21 mouse cellular contexts compared by ENCODE assay signal in the genomic region with DNA sequence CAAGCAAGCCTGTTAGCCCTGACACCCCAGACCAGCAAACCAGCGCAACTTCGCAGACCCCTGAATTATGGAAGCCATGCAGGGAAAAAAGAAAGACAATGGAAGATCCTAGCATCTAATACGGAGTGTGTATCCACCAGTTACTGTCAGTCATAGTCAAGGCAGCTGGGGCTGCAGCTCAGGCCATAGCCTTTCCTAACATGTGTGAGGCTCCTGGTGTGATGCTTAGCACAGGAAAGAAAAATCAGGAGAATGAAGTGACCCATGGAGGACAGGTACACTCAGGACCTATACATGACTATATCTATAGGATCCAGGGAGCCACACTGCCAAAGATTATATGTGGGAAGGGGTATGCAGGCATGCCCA.
A peak's percentile ranks its signal among the peaks of the same experiment; 100 is the strongest.
DNase-seq lines count a peak whose midpoint lies in the region; ATAC-seq and TF ChIP-seq lines count a peak whose summit lies in the region.
"Had no signal": no experiment of that assay in that cellular context is flagged by ENCODE, and none has a peak within 500 bp of the region (broad histone marks: within the 10 kb centered on the region; RNA-seq: fewer than 3 reads in every experiment).

No protein-coding gene starts in this region.

- ATAC-seq in hindbrain, postnatal 0 days = no peak
- no peak for ATAC-seq in limb, embryonic 15.5 days (ENCODE audit: insufficient number of reproducible peaks, low FRiP score, low TSS enrichment, low read depth)
- no peak for ATAC-seq in midbrain, embryonic 15.5 days (replicated peaks)
- ATAC-seq: forebrain, embryonic 13.5 days; forebrain, embryonic 15.5 days had no signal

- no peak overlapping the region for H3K4me2 ChIP-seq in hindbrain, postnatal 0 days (ENCODE audit: low read depth, low read length)
- H3K4me2 ChIP-seq in limb, embryonic 15.5 days = no peak overlapping the region
- peak overlapping the region; percentile 31 for H3K4me2 ChIP-seq in myocyte (ENCODE audit: low read depth)
- no peak overlapping the region for H3K4me2 ChIP-seq in midbrain, embryonic 15.5 days
- H3K4me2 ChIP-seq: embryonic facial prominence, embryonic 12.5 days; forebrain, embryonic 13.5 days; forebrain, embryonic 15.5 days had no signal

- no peak overlapping the region for H3K4me3 ChIP-seq in heart, adult 2 months
- H3K4me3 ChIP-seq in hindbrain, embryonic 10.5 days = no peak overlapping the region
- no peak overlapping the region for H3K4me3 ChIP-seq in hindbrain, postnatal 0 days (ENCODE audit: low read length)
- no peak overlapping the region for H3K4me3 ChIP-seq in limb, embryonic 15.5 days
- H3K4me3 ChIP-seq in myocyte = no peak overlapping the region
- H3K4me3 ChIP-seq in midbrain, embryonic 15.5 days = no peak overlapping the region
- H3K4me3 ChIP-seq: embryonic facial prominence, embryonic 10.5 days; embryonic facial prominence, embryonic 12.5 days; forebrain, embryonic 13.5 days; forebrain, embryonic 15.5 days had no signal

- H3K36me3 ChIP-seq in heart, adult 2 months (ENCODE audit: control insufficient read depth, insufficient read depth, low read length) = no peaks in the 10 kb centered on the region
- H3K36me3 ChIP-seq in hindbrain, embryonic 10.5 days = no peaks in the 10 kb centered on the region
- H3K36me3 ChIP-seq in hindbrain, postnatal 0 days (ENCODE audit: insufficient read depth, low read length) = no peaks in the 10 kb centered on the region
- no peaks in the 10 kb centered on the region for H3K36me3 ChIP-seq in limb, embryonic 15.5 days
- no peaks in the 10 kb centered on the region for H3K36me3 ChIP-seq in myocyte (ENCODE audit: control insufficient read depth, insufficient read depth)
- H3K36me3 ChIP-seq in midbrain, embryonic 15.5 days (replicated peaks) = no peaks in the 10 kb centered on the region
- H3K36me3 ChIP-seq: embryonic facial prominence, embryonic 10.5 days; embryonic facial prominence, embryonic 12.5 days; forebrain, embryonic 15.5 days had no signal

- no peak overlapping the region for H3K9ac ChIP-seq in heart, adult 2 months (ENCODE audit: low read depth, low read length)
- no peak overlapping the region for H3K9ac ChIP-seq in hindbrain, postnatal 0 days (replicated peaks; ENCODE audit: low read length)
- no peak overlapping the region for H3K9ac ChIP-seq in limb, embryonic 15.5 days
- H3K9ac ChIP-seq in midbrain, embryonic 15.5 days = no peak overlapping the region
- H3K9ac ChIP-seq: embryonic facial prominence, embryonic 12.5 days; forebrain, embryonic 13.5 days; forebrain, embryonic 15.5 days had no signal

- peak; percentile 81 for DNase-seq in heart, adult 11 months
- no peak for DNase-seq in heart, adult 2 months
- DNase-seq in hindbrain, embryonic 10.5 days (ENCODE audit: low spot score) = no peak
- no peak for DNase-seq in hindbrain, postnatal 0 days (ENCODE audit: low spot score)
- no peak for DNase-seq in thymus, adult 18-20 months
- DNase-seq: adrenal gland, adult 2 months; adrenal gland, postnatal 10 days; adrenal gland, postnatal 25 days; B cell, adult 2 months; cerebellum, adult 11-12 months; cerebellum, adult 2 months; cerebellum, adult 9-10 months; cerebellum, postnatal 10 days; cerebellum, postnatal 25 days had no signal

- H3K9me3 ChIP-seq in hindbrain, embryonic 10.5 days = no peaks in the 10 kb centered on the region
- H3K9me3 ChIP-seq in hindbrain, postnatal 0 days (ENCODE audit: low read length) = no peaks in the 10 kb centered on the region
- no peaks in the 10 kb centered on the region for H3K9me3 ChIP-seq in limb, embryonic 15.5 days
- no peaks in the 10 kb centered on the region for H3K9me3 ChIP-seq in midbrain, embryonic 15.5 days
- H3K9me3 ChIP-seq: embryonic facial prominence, embryonic 10.5 days; embryonic facial prominence, embryonic 12.5 days; forebrain, embryonic 13.5 days; forebrain, embryonic 15.5 days had no signal

- no peak for TF ChIP-seq EP300 in heart, adult 2 months (IDR thresholded peaks at IDR 0.05; ENCODE audit: insufficient read depth, low read depth, low read length)

- H3ac ChIP-seq in myocyte (ENCODE audit: control insufficient read depth, insufficient read length) = no peak overlapping the region

- 90% methylated on average over 3 of the region's 3 CpGs for WGBS in heart, adult 2 months
- WGBS in hindbrain, embryonic 10.5 days = 88% methylated on average over 3 of the region's 3 CpGs
- 93% methylated on average over 3 of the region's 3 CpGs for WGBS in hindbrain, postnatal 0 days
- 94% methylated on average over 3 of the region's 3 CpGs for WGBS in limb, embryonic 15.5 days
- WGBS in midbrain, embryonic 15.5 days = 90% methylated on average over 3 of the region's 3 CpGs

- H3K79me2 ChIP-seq in heart, adult 2 months (replicated peaks; ENCODE audit: control insufficient read depth, insufficient read depth, low read length) = no peaks in the 10 kb centered on the region
- no peaks in the 10 kb centered on the region for H3K79me2 ChIP-seq in myocyte (ENCODE audit: control insufficient read depth, insufficient read depth)

- H3K27me3 ChIP-seq in heart, adult 2 months (ENCODE audit: control insufficient read depth, insufficient read depth, low read length) = no peaks in the 10 kb centered on the region
- H3K27me3 ChIP-seq in hindbrain, embryonic 10.5 days (ENCODE audit: insufficient read depth, poor library complexity, severe bottlenecking) = no peaks in the 10 kb centered on the region
- no peaks in the 10 kb centered on the region for H3K27me3 ChIP-seq in hindbrain, postnatal 0 days (ENCODE audit: insufficient read depth, low read length)
- H3K27me3 ChIP-seq in limb, embryonic 15.5 days = no peaks in the 10 kb centered on the region
- H3K27me3 ChIP-seq in myocyte (ENCODE audit: control insufficient read depth, insufficient read depth, insufficient read length) = no peaks in the 10 kb centered on the region
- H3K27me3 ChIP-seq in midbrain, embryonic 15.5 days (replicated peaks) = no peaks in the 10 kb centered on the region
- H3K27me3 ChIP-seq: embryonic facial prominence, embryonic 12.5 days; forebrain, embryonic 13.5 days; forebrain, embryonic 15.5 days had no signal

- H3K27ac ChIP-seq in heart, adult 2 months = no peak overlapping the region
- 0 out of 2 replicates have a peak overlapping the region, but pooled peaks have one; percentile 46 for H3K27ac ChIP-seq in hindbrain, embryonic 10.5 days
- no peak overlapping the region for H3K27ac ChIP-seq in hindbrain, postnatal 0 days
- H3K27ac ChIP-seq in limb, embryonic 15.5 days = peak overlapping the region; percentile 8; the same call in 1 of the 2 replicates
- no peak overlapping the region for H3K27ac ChIP-seq in midbrain, embryonic 15.5 days
- H3K27ac ChIP-seq: embryonic facial prominence, embryonic 12.5 days; forebrain, embryonic 13.5 days; forebrain, embryonic 15.5 days had no signal

- no peak for TF ChIP-seq CTCF in heart, adult 2 months (IDR thresholded peaks at IDR 0.05)
- no peak for TF ChIP-seq CTCF in hindbrain, postnatal 0 days (IDR thresholded peaks at IDR 0.05; ENCODE audit: low read depth)

- intact Hi-C loops in heart, adult 2 months (cut with DNase I) = no loop called here

- H3K4me1 ChIP-seq in heart, adult 2 months (ENCODE audit: control insufficient read depth, insufficient read depth, low read length) = peaks cover 9% of the 10 kb centered on the region
- peaks cover 23% of the 10 kb centered on the region for H3K4me1 ChIP-seq in hindbrain, embryonic 10.5 days (replicated peaks)
- H3K4me1 ChIP-seq in hindbrain, postnatal 0 days (ENCODE audit: insufficient read depth, low read length) = no peaks in the 10 kb centered on the region
- H3K4me1 ChIP-seq in limb, embryonic 15.5 days = peaks cover 18% of the 10 kb centered on the region
- 0 out of 2 replicates have a peak, but pooled peaks cover 2% of the 10 kb centered on the region for H3K4me1 ChIP-seq in midbrain, embryonic 15.5 days
- H3K4me1 ChIP-seq: forebrain, embryonic 15.5 days had no signal

- no peak for TF ChIP-seq POLR2A in heart, adult 2 months (IDR thresholded peaks at IDR 0.05; ENCODE audit: insufficient read depth, low read depth, low read length)
- no peak for TF ChIP-seq POLR2A in myocyte (IDR thresholded peaks at IDR 0.05; ENCODE audit: insufficient read length, low read depth)

TF ChIP-seq in myocyte, 11 proteins besides CTCF, POLR2A, EP300 and RAD21:
- TF ChIP-seq MYOG (IDR thresholded peaks at IDR 0.05; ENCODE audit: control insufficient read depth in 1 of 3, insufficient read depth in 1 of 3, insufficient read length in 2 of 3, low read depth in 2 of 3) (no peak), TCF3 (IDR thresholded peaks at IDR 0.05; ENCODE audit: insufficient read length, low read depth) (no peak), REST (IDR thresholded peaks at IDR 0.05; ENCODE audit: insufficient read depth, insufficient read length) (no peak), TCF12 (IDR thresholded peaks at IDR 0.05; ENCODE audit: insufficient read depth, poor library complexity, severe bottlenecking) (no peak), USF1 (IDR thresholded peaks at IDR 0.05; ENCODE audit: low read depth) (no peak), SRF (IDR thresholded peaks at IDR 0.05; ENCODE audit: control insufficient read depth, insufficient read length, low read depth) (no peak), MYOD1 (IDR thresholded peaks at IDR 0.05; ENCODE audit: control insufficient read depth in 1 of 3, insufficient read length in 2 of 3, low read depth in 2 of 3) (peak in 2 of 3 experiments; percentile 75 to 89)

Comparison
In these comparisons a context has a peak if more than half of its experiments do, and no peak if none do; other contexts are left out.
1. H3K27ac ChIP-seq: peak in hindbrain, embryonic 10.5 days (single experiment) and limb, embryonic 15.5 days (single experiment); none in heart, adult 2 months (single experiment), hindbrain, postnatal 0 days (single experiment) and midbrain, embryonic 15.5 days (single experiment).